Mouse (Mus musculus): ENCODE measurements at regions not wholly inside any gene's neighbourhood (a gene's known extent, or its start where the extent isn't known, plus 50 kb on each side); places are given as distances from the start of the nearest gene placed in this dataset.

GRCm38 (mm10) chr2:160209589-160210264, 124.2 kb downstream of the Gm826 start:
- TF ChIP-seq NRF1 (IDR thresholded peaks at IDR 0.05; ENCODE audit: low read depth, low read length) (no peak), EP300 (IDR thresholded peaks at IDR 0.05; ENCODE audit: low read length) (no peak), POLR2A (IDR thresholded peaks at IDR 0.05; ENCODE audit: low read depth, low read length) (no peak), E2F4 (IDR thresholded peaks at IDR 0.05; ENCODE audit: insufficient replicate concordance, low read depth, low read length) (no peak), TCF12 (IDR thresholded peaks at IDR 0.05; ENCODE audit: low read depth, low read length) (no peak), CTCF (conservative IDR thresholded peaks at IDR 0.05 in 1 of 2, IDR thresholded peaks at IDR 0.05 in 1 of 2; ENCODE audit: low read depth in 2 of 2, low read length in 2 of 2) (no peak), JUND (conservative IDR thresholded peaks at IDR 0.05; ENCODE audit: low read depth, low read length) (no peak), MXI1 (IDR thresholded peaks at IDR 0.05; ENCODE audit: low read depth, low read length) (no peak), BHLHE40 (IDR thresholded peaks at IDR 0.05; ENCODE audit: low read depth, low read length) (no peak)
